Mouse (Mus musculus) thymus, postnatal 25 days (tissue): ENCODE data around the gene 2610507B11Rik.

Experiments
- DNase-seq: peaks from one replicate; pipeline ENCODE4 v3.0.0; 2022

2610507B11Rik gene

GRCm38 (mm10) chr11:78261380-78262352 lies at the start of gene 2610507B11Rik:
Gene 2610507B11Rik, plus strand, starts transcription at chr11:78261752.
- peak; percentile 94 for DNase-seq

GRCm38 (mm10) chr11:78213086-78213817 lies 48.3 kb upstream of the 2610507B11Rik start:
- DNase-seq: peak; percentile 12

GRCm38 (mm10) chr11:78215709-78216317 lies 45.7 kb upstream of the 2610507B11Rik start:
- peak; percentile 49 for DNase-seq

- DNase-seq: no peak
Measured at GRCm38 (mm10) chr11:78223586-78223985, 38.0 kb upstream of the 2610507B11Rik start.

- DNase-seq: no peak
Measured at GRCm38 (mm10) chr11:78231518-78231917, 30.0 kb upstream of the 2610507B11Rik start.

- DNase-seq: no peak
Measured at GRCm38 (mm10) chr11:78240193-78240857, 21.2 kb upstream of the 2610507B11Rik start.

GRCm38 (mm10) chr11:78245261-78245626 lies 16.3 kb upstream of the 2610507B11Rik start:
- no peak for DNase-seq

- peak; percentile 88 for DNase-seq
Measured at GRCm38 (mm10) chr11:78245627-78246317, 15.8 kb upstream of the 2610507B11Rik start, which contains the start of the genes Sdf2 and Supt6. Gene Sdf2, plus strand, starts transcription at chr11:78245746. Gene Supt6, minus strand, starts transcription at chr11:78245987.

GRCm38 (mm10) chr11:78246318-78247011 lies 15.1 kb upstream of the 2610507B11Rik start:
- no peak for DNase-seq

- DNase-seq: no peak
Measured at GRCm38 (mm10) chr11:78247012-78247348, 14.6 kb upstream of the 2610507B11Rik start.

- DNase-seq: no peak
Measured at GRCm38 (mm10) chr11:78247727-78248140, 13.8 kb upstream of the 2610507B11Rik start.

GRCm38 (mm10) chr11:78256618-78257017 lies 4.9 kb upstream of the 2610507B11Rik start:
- DNase-seq: no peak

GRCm38 (mm10) chr11:78260489-78261258 lies 878 bp upstream of the 2610507B11Rik start:
- no peak for DNase-seq

GRCm38 (mm10) chr11:78262550-78262949 lies 998 bp downstream of the 2610507B11Rik start:
- peak; percentile 58 for DNase-seq

- no peak for DNase-seq
Measured at GRCm38 (mm10) chr11:78265571-78265970, 4.0 kb downstream of the 2610507B11Rik start.

GRCm38 (mm10) chr11:78271986-78272385 lies 10.4 kb downstream of the 2610507B11Rik start:
- no peak for DNase-seq

- DNase-seq: no peak
Measured at GRCm38 (mm10) chr11:78275596-78275995, 14.0 kb downstream of the 2610507B11Rik start.

GRCm38 (mm10) chr11:78276169-78276568 lies 14.6 kb downstream of the 2610507B11Rik start:
- DNase-seq: peak; percentile 28

GRCm38 (mm10) chr11:78278853-78279252 lies 17.3 kb downstream of the 2610507B11Rik start:
- no peak for DNase-seq

GRCm38 (mm10) chr11:78279586-78279985 lies 18.0 kb downstream of the 2610507B11Rik start:
- no peak for DNase-seq
